Mouse (Mus musculus): ENCODE results near the gene Olfr301.

GRCm38 (mm10) chr7:86386558-86386957 lies 17.1 kb upstream of the Olfr301 start, which contains the start of gene Olfr304:
- no peak for TF ChIP-seq CTCF (IDR thresholded peaks at IDR 0.05; ENCODE audit: extremely low read depth, insufficient read length, insufficient replicate concordance, low read depth, low read length)
- no peak for TF ChIP-seq POLR2A (IDR thresholded peaks at IDR 0.05; ENCODE audit: low read depth, low read length)

Measured in small intestine, adult 2 months (tissue).